Mouse (Mus musculus) liver, embryonic 13.5 days (tissue): Measurements from ENCODE around the gene Tas1r1. TPM values are rescaled to one million over a fixed set of nuclear protein-coding genes. Genes with fewer than 3 reads are reported as not detected.
A peak's percentile ranks its signal among the peaks of the same experiment; 100 is the strongest.

ENCODE experiments used
- ATAC-seq: fragments of 200-750 bp; cut with Nextera tagmentation; 2 replicates; pipeline ENCODE4 v1.8.0; 2017; ENCODE audit warnings: low read depth, mild to moderate bottlenecking, moderate number of reproducible peaks, moderate library complexity
- DNase-seq: peaks from one replicate; pipeline ENCODE4 v3.0.0; 2022
- H3K27ac ChIP-seq: fragments of 300-500 bp; sonication (generic); 2 replicates; pipeline ENCODE4 v1.5.1; 2015; ENCODE audit warnings: moderate library complexity, mild to moderate bottlenecking, inconsistent platforms
- H3K27me3 ChIP-seq: fragments of 300-500 bp; sonication (generic); 2 replicates; pipeline ENCODE4 v1.6.1; 2015; ENCODE audit warnings: mild to moderate bottlenecking, inconsistent platforms
- H3K36me3 ChIP-seq: fragments of 300-500 bp; sonication (generic); 2 replicates; pipeline ENCODE4 v1.6.1; 2015; ENCODE audit warnings: mild to moderate bottlenecking, inconsistent platforms
- H3K4me1 ChIP-seq: fragments of 300-500 bp; sonication (generic); replicated peaks from 2 replicates; pipeline ENCODE4 v1.6.1; 2015; ENCODE audit warnings: inconsistent platforms
- H3K4me2 ChIP-seq: fragments of 300-500 bp; sonication (generic); 2 replicates; pipeline ENCODE4 v1.6.1; 2015; ENCODE audit warnings: inconsistent platforms, mild to moderate bottlenecking, moderate library complexity
- H3K4me3 ChIP-seq: fragments of 300-500 bp; sonication (generic); replicated peaks from 2 replicates; pipeline ENCODE4 v1.5.1; 2015; ENCODE audit warnings: mild to moderate bottlenecking, inconsistent platforms
- H3K9ac ChIP-seq: fragments of 300-500 bp; sonication (generic); 2 replicates; pipeline ENCODE4 v1.6.1; 2015; ENCODE audit warnings: mild to moderate bottlenecking, inconsistent platforms
- H3K9me3 ChIP-seq: fragments of 300-500 bp; sonication (generic); replicated peaks from 2 replicates; pipeline ENCODE4 v1.6.1; 2016; ENCODE audit warnings: inconsistent platforms
- WGBS: fragments of 180-500 bp; shearing (Covaris S2); methylation state at CpG from one replicate; pipeline ENCODE4 v1.1.7; 2015; ENCODE audit not compliant: insufficient replicate concordance; 5-methylcytosine and 5-hydroxymethylcytosine counted together
- polyA plus RNA-seq: library from polyadenylated mRNA; unstranded; fragments of >200 nt; fragmentation: Nextera tagmentation; extraction: Ambion mirVana; gene quantifications from 2 replicates; pipeline ENCODE4 v1.2.1, GENCODE M21; 2015

The Tas1r1 gene
- polyA plus RNA-seq, 1 experiment from 2014 or later, result 0.07 TPM

DNA sequence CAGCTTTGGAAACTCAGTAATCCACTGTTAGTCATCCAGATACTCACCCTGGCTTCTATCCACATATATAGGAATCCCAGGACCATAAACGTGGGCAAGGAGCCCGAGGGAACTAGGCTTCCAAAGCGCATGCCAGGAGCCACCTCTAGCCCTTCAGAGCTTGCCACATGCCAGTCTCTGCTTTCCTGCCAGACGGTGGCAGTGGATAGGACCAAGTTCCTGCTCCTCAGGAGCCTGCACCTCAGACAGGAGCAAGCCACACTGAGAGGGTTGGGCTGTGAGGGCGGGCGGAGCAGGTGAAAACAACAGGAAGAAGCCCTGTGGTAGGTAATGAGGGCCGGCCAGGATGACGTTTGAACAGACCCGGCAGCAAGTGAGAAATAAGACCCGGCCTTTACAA, 52.5 kb downstream of the Tas1r1 start:
- Histone ChIP-seq H3K36me3 (peaks cover 31% of the 10 kb centered on the region), H3K27me3 (0 out of 2 replicates have a peak, but pooled peaks cover under 1% of the 10 kb centered on the region), H3K4me3 (no peak overlapping the region), H3K9ac (no peak overlapping the region), H3K4me2 (no peak overlapping the region), H3K9me3 (no peaks in the 10 kb centered on the region), H3K4me1 (peaks cover 57% of the 10 kb centered on the region), H3K27ac (no peak overlapping the region)
- no peak for ATAC-seq
- DNase-seq, result no peak
- WGBS, result 47% methylated on average over 10 of the region's 10 CpGs

- ATAC-seq (no peak), DNase-seq (no peak)
- H3K4me2 ChIP-seq, result no peak overlapping the region
- H3K9me3 ChIP-seq, result no peaks in the 10 kb centered on the region
- no peak overlapping the region for H3K27ac ChIP-seq
- WGBS, result 28% methylated on average over 9 of the region's 9 CpGs
- peaks cover 46% of the 10 kb centered on the region for H3K36me3 ChIP-seq
- peaks cover 50% of the 10 kb centered on the region for H3K4me1 ChIP-seq
- H3K4me3 ChIP-seq, result no peak overlapping the region
- H3K27me3 ChIP-seq, result no peaks in the 10 kb centered on the region
- no peak overlapping the region; the same call in 1 of the 2 replicates for H3K9ac ChIP-seq
These were observed 54.8 kb downstream of the Tas1r1 start for GRCm38 (mm10) chr4:151983560-151983959.

- H3K4me3 ChIP-seq, result no peak overlapping the region
- no peaks in the 10 kb centered on the region for H3K9me3 ChIP-seq
- no peak overlapping the region for H3K4me2 ChIP-seq
- no peak overlapping the region for H3K9ac ChIP-seq
- H3K27me3 ChIP-seq, result no peaks in the 10 kb centered on the region
- H3K36me3 ChIP-seq, result peaks cover 50% of the 10 kb centered on the region
- H3K4me1 ChIP-seq, result peaks cover 46% of the 10 kb centered on the region
- ATAC-seq, result no peak
- H3K27ac ChIP-seq, result 0 out of 2 replicates have a peak overlapping the region, but pooled peaks have one; percentile 5
- WGBS, result 54% methylated on average over 17 of the region's 17 CpGs
- DNase-seq, result no peak
These were observed 55.3 kb downstream of the Tas1r1 start for GRCm38 (mm10) chr4:151983043-151983442.

GRCm38 (mm10) chr4:151981363-151981762, 57.0 kb downstream of the Tas1r1 start:
- WGBS, result 19% methylated on average over 5 of the region's 5 CpGs
- H3K4me3 ChIP-seq, result no peak overlapping the region
- peaks cover 36% of the 10 kb centered on the region for H3K4me1 ChIP-seq
- no peaks in the 10 kb centered on the region for H3K27me3 ChIP-seq
- peak; percentile 69 for DNase-seq
- no peak overlapping the region; the same call in 1 of the 2 replicates for H3K27ac ChIP-seq
- H3K9ac ChIP-seq, result no peak overlapping the region
- peak; percentile 54 for ATAC-seq
- H3K36me3 ChIP-seq, result peaks cover 66% of the 10 kb centered on the region
- no peaks in the 10 kb centered on the region for H3K9me3 ChIP-seq
- H3K4me2 ChIP-seq, result no peak overlapping the region

GRCm38 (mm10) chr4:151980699-151981098, 57.7 kb downstream of the Tas1r1 start:
- WGBS, result 86% methylated on average over 8 of the region's 8 CpGs
- Histone ChIP-seq H3K27ac (no peak overlapping the region), H3K27me3 (no peaks in the 10 kb centered on the region), H3K9ac (no peak overlapping the region), H3K9me3 (no peaks in the 10 kb centered on the region), H3K36me3 (peaks cover 72% of the 10 kb centered on the region), H3K4me2 (no peak overlapping the region), H3K4me3 (no peak overlapping the region), H3K4me1 (peaks cover 30% of the 10 kb centered on the region)
- DNase-seq (no peak), ATAC-seq (no peak)

Other genes with a start within 250 kb of the Tas1r1 start
- gene Camta1, start 176.7 kb downstream of the Tas1r1 start, polyA plus RNA-seq, result 43.6 and 47.8 TPM in 2 replicates
- gene Dnajc11, start 104.9 kb downstream of the Tas1r1 start, polyA plus RNA-seq, result 58.3 and 66.6 TPM in 2 replicates
- 7.8 and 8.1 TPM in 2 replicates for gene Thap3, start 49.6 kb downstream of the Tas1r1 start, polyA plus RNA-seq
- gene Phf13, start 42.3 kb downstream of the Tas1r1 start, polyA plus RNA-seq, result 5.4 and 6.2 TPM in 2 replicates
- gene Klhl21, start 29.8 kb downstream of the Tas1r1 start, polyA plus RNA-seq, result 6.0 and 6.5 TPM in 2 replicates
- 7.2 and 9.5 TPM in 2 replicates for gene Zbtb48, start 10.9 kb downstream of the Tas1r1 start, polyA plus RNA-seq
- 21.9 and 24.1 TPM in 2 replicates for gene Nol9, start 753 bp upstream of the Tas1r1 start, polyA plus RNA-seq
- gene Plekhg5, start 33.9 kb upstream of the Tas1r1 start, polyA plus RNA-seq, result 4.9 and 5.1 TPM in 2 replicates
- 0.37 and 0.48 TPM in 2 replicates for gene Tnfrsf25, start 77.4 kb upstream of the Tas1r1 start, polyA plus RNA-seq
- 1.8 and 2.1 TPM in 2 replicates for gene Espn, start 113.8 kb upstream of the Tas1r1 start, polyA plus RNA-seq
- 0.06 TPM in 1 of 2 replicates, not detected in the other for gene Hes2, start 120.3 kb upstream of the Tas1r1 start, polyA plus RNA-seq
- 24.8 and 25.2 TPM in 2 replicates for gene Acot7, start 139.6 kb upstream of the Tas1r1 start, polyA plus RNA-seq
- 0.81 and 0.82 TPM in 2 replicates for gene Gpr153, start 235.7 kb upstream of the Tas1r1 start, polyA plus RNA-seq